Mouse (Mus musculus): ENCODE measurements around the gene Ppil1.

- TF ChIP-seq POLR2A (IDR thresholded peaks at IDR 0.05; ENCODE audit: insufficient read depth, low read depth, low read length) (no peak), CTCF (IDR thresholded peaks at IDR 0.05; ENCODE audit: insufficient read depth, low read depth, low read length) (no peak)
These were observed 18.3 kb downstream of the Ppil1 start for GRCm38 (mm10) chr17:29245725-29246124.
